Mouse (Mus musculus): ENCODE measurements around the gene Notum. TPM values are rescaled to one million over a fixed set of nuclear protein-coding genes. Genes with fewer than 3 reads are reported as not detected.
"Not testable (repeated sequence)": the region's sequence is repeated elsewhere in the genome, so short reads cannot be mapped to it uniquely, and the experiment has no call there.

The Notum gene
- polyA plus RNA-seq, 1 experiment from 2014 or later, result 0.27 TPM

DNA sequence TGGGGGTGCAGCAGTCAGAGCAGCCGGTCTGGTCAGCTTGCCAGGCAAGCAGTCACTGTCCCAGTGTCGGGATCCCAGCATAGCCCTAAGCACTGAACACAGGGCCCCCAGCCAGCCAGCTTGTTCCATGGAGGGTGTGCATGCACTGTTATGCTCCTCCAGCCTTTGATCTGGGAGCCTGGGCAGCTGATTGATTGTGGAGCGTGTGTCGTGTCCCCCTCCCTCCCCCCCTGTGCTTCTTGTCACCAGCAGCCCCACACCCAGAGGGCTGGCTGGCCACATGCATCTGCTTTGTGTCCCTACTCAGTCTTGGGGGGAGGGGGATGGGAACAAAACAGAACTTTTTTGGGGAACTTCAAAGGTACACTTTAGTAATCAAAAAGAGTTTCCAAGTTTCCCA lies 34.2 kb upstream of the Notum start:
- ATAC-seq (ENCODE audit: low read depth), result no peak
- peaks cover 31% of the 10 kb centered on the region for H3K36me3 ChIP-seq

DNA sequence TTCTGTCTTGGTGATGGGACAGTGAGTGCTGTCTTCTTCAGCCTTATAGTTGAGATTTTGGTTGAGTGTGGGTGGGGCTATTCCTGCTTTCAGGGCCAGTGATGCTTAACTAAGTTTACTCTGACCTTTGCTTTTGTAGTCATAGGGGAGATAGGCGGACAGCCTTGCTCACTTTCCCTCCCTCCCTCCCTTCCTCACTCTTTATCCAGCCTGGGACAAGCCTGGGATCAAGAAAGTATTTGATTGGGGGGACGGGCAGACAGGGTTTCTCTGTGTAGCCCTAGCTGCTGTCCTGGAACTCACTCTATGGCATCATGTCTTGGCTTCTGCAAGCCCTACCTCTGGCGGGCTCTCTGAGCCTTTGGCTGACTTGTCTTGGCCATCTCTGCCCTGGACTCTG lies 32.5 kb upstream of the Notum start:
- 67% methylated on average over 3 of the region's 3 CpGs for WGBS (ENCODE audit: insufficient replicate concordance)
- H3K4me2 ChIP-seq, result no peak overlapping the region
- 0 out of 2 replicates have a peak, but pooled peaks cover 4% of the 10 kb centered on the region for H3K9me3 ChIP-seq (replicated peaks)
- H3K9ac ChIP-seq, result no peak overlapping the region
- H3K4me1 ChIP-seq (replicated peaks), result 0 out of 2 replicates have a peak, but pooled peaks cover 13% of the 10 kb centered on the region
- no peak overlapping the region for H3K27ac ChIP-seq
- no peaks in the 10 kb centered on the region for H3K27me3 ChIP-seq
- ATAC-seq (ENCODE audit: low read depth) (no peak), DNase-seq (no peak)
- H3K36me3 ChIP-seq, result peaks cover 35% of the 10 kb centered on the region
- no peak overlapping the region for H3K4me3 ChIP-seq (replicated peaks)

More for the DNA sequence above, 34.2 kb upstream of the Notum start:
- no peak overlapping the region for H3K27ac ChIP-seq
- H3K9ac ChIP-seq, result no peak overlapping the region
- H3K4me1 ChIP-seq (replicated peaks), result 0 out of 2 replicates have a peak, but pooled peaks cover 13% of the 10 kb centered on the region
- 0 out of 2 replicates have a peak, but pooled peaks cover 4% of the 10 kb centered on the region for H3K9me3 ChIP-seq (replicated peaks)
- 65% methylated on average over 4 of the region's 4 CpGs for WGBS (ENCODE audit: insufficient replicate concordance)
- H3K27me3 ChIP-seq, result no peaks in the 10 kb centered on the region
- DNase-seq, result no peak
- H3K4me3 ChIP-seq (replicated peaks), result no peak overlapping the region
- no peak overlapping the region for H3K4me2 ChIP-seq

DNA sequence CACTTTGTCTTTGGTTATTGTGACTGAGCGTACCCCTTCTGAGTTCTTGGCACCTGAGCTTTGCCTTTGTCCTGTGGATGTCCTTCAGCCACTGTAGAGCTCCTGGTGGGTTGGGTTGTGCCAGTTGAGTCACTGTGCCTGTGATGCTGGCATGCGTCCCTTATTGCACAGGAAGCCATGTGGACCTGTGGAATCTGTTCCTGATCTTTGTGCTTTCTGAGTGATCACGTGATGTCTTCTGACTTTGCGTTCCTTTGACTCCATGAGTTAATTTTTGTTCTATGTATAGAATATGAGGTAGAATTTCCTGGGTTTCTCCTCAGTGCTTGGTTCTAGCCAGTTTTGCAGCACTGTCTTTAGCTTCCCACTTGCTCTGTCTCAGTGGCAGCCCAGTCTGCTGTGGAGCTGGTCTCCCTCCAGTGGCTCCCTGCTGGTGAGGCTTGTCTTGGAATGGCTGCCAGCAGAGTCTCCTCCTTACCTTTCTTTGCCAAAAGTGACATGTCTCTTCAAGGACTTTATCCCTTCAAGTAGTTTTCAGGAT lies 31.6 kb upstream of the Notum start:
- Histone ChIP-seq H3K9me3 (replicated peaks) (0 out of 2 replicates have a peak, but pooled peaks cover 4% of the 10 kb centered on the region), H3K27me3 (no peaks in the 10 kb centered on the region), H3K4me1 (replicated peaks) (0 out of 2 replicates have a peak, but pooled peaks cover 13% of the 10 kb centered on the region), H3K36me3 (peaks cover 43% of the 10 kb centered on the region), H3K4me3 (replicated peaks) (no peak overlapping the region), H3K27ac (no peak overlapping the region), H3K4me2 (no peak overlapping the region), H3K9ac (no peak overlapping the region)
- WGBS (ENCODE audit: insufficient replicate concordance), result 86% methylated on average over 4 of the region's 4 CpGs
- ATAC-seq (ENCODE audit: low read depth), result no peak
- no peak for DNase-seq

DNA sequence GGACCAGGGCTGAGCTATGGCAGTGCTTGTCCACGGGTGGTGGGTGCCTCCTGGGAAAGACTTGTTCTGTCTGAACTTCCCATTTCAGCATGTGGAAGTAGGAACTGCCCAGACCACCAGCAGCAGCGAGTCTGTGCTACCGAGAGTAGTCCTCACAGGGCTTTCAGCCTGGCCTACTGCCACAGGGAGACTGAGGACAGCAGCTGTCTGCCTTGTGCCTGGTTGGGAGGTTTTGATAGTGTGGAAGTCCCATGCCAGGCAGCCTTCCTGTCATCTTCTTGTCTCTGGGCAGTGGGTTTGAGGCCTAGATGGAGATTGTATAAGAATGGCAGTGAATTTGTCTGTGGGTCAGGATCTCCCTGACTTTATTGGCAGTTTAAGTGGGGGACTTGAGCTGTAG lies 28.4 kb upstream of the Notum start:
- Histone ChIP-seq H3K9ac (no peak overlapping the region), H3K4me2 (no peak overlapping the region), H3K4me3 (replicated peaks) (no peak overlapping the region), H3K27ac (no peak overlapping the region), H3K9me3 (replicated peaks) (no peaks in the 10 kb centered on the region), H3K36me3 (peaks cover 43% of the 10 kb centered on the region), H3K4me1 (replicated peaks) (0 out of 2 replicates have a peak, but pooled peaks cover 3% of the 10 kb centered on the region), H3K27me3 (no peaks in the 10 kb centered on the region)
- ATAC-seq (ENCODE audit: low read depth) (no peak), DNase-seq (no peak)
- WGBS (ENCODE audit: insufficient replicate concordance), result 50% methylated on average over 3 of the region's 3 CpGs

DNA sequence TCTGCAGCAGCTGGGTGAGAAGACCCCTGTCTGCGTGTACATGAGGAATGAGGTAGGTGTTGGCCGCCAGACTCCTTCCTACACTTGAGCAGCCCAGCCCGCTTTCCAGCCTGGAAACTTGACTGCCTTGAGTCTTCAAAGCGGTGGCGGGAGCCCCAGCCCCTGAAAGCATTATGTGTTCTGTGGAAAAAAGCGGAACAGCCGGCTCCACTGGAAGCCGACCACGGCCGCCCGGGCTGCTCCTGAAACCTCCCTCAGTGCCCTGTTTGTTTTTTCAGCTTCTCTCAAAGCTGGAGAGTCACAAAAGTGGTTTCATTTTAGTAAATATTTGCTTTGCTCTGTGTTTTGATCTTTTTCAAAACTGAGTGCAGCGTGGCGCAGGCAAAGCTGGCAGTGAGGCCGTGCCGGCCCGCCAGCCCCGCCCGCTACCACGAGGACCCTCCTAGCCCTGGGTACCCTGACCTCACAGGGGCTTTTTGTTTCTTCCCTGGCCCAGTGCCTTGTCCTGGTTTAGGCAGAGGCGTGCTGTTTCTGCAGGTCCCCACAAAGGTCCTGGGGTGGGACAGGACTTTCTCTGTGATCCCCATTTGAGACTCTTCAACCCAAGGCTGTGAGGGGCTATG lies 25.8 kb upstream of the Notum start:
- H3K4me2 ChIP-seq, result no peak overlapping the region
- no peak overlapping the region for H3K4me3 ChIP-seq (replicated peaks)
- no peak overlapping the region for H3K9ac ChIP-seq
- H3K36me3 ChIP-seq, result peaks cover 43% of the 10 kb centered on the region
- H3K27ac ChIP-seq, result no peak overlapping the region
- 82% methylated on average over 20 of the region's 20 CpGs for WGBS (ENCODE audit: insufficient replicate concordance)
- no peaks in the 10 kb centered on the region for H3K9me3 ChIP-seq (replicated peaks)
- 0 out of 2 replicates have a peak, but pooled peaks cover 3% of the 10 kb centered on the region for H3K4me1 ChIP-seq (replicated peaks)
- no peaks in the 10 kb centered on the region for H3K27me3 ChIP-seq
- DNase-seq (no peak), ATAC-seq (ENCODE audit: low read depth) (no peak)

DNA sequence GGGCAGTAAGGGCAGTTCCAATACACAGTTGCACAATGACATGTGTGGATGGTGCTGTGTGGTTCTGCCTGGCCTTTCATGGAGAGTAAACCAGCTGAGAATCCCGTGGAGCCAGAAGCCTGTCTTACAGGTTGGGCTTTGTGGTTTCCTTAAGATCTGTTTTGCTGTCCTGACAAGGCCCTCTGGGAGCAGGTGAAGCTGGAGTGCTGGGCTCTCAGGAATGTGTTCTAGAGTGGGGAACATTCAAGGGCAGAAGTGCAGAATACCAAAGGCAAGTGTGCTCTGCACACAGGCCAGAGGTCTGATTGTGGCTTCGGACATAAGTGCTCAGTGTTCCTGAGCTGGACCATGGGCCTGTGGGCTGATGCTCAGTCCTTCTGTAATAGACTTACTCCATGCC lies 23.7 kb upstream of the Notum start:
- ATAC-seq (ENCODE audit: low read depth) (no peak), DNase-seq (no peak)
- Histone ChIP-seq H3K9me3 (replicated peaks) (no peaks in the 10 kb centered on the region), H3K27me3 (no peaks in the 10 kb centered on the region), H3K9ac (no peak overlapping the region), H3K4me3 (replicated peaks) (no peak overlapping the region), H3K27ac (no peak overlapping the region), H3K4me2 (no peak overlapping the region), H3K36me3 (peaks cover 52% of the 10 kb centered on the region), H3K4me1 (replicated peaks) (no peaks in the 10 kb centered on the region)
- WGBS (ENCODE audit: insufficient replicate concordance), result 72% methylated on average over 2 of the region's 2 CpGs

DNA sequence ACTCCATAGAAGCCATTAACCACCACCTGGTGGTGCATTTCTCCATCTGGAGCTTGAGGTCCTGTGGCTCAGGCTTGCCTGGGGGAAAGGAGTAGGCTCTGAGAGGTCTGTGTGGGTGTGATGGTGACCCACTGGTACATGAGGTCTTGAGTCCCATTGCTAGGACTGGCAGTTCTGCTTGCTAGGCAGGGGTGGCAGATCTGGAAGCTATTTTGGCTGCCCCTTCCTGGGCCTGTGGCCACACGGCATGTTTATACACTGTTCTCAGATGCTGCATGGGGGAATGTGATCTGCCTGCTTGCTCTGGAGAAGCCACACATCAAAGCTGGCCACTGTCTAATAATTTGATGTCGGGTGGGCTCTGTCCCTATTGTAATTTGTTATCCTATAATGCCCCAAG lies 23.1 kb upstream of the Notum start:
- H3K27me3 ChIP-seq, result no peaks in the 10 kb centered on the region
- WGBS (ENCODE audit: insufficient replicate concordance), result 56% methylated on average over 2 of the region's 2 CpGs
- peaks cover 52% of the 10 kb centered on the region for H3K36me3 ChIP-seq
- no peak overlapping the region for H3K9ac ChIP-seq
- no peak overlapping the region for H3K27ac ChIP-seq
- DNase-seq, result no peak
- no peaks in the 10 kb centered on the region for H3K4me1 ChIP-seq (replicated peaks)
- no peaks in the 10 kb centered on the region for H3K9me3 ChIP-seq (replicated peaks)
- no peak for ATAC-seq (ENCODE audit: low read depth)
- no peak overlapping the region for H3K4me3 ChIP-seq (replicated peaks)
- H3K4me2 ChIP-seq, result no peak overlapping the region

DNA sequence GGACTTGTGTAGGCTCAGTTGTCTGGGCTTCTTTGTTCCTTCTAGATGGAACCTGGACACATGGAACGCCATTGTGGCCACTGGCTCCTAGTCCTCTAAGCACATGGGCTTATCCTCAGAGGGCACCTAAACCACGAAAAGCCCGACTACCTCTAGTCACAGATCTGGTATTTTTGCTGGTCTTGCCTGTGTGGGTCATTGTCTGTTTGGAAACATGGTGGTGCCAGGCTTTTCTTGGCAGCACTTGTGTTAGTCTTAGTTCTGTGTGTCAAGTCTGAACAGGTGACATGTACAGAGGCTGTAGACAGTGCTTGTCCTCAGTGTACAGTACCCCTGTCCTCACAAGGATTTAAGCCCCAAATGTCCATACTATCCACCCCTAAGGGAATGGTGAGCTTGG lies 22.6 kb upstream of the Notum start:
- Histone ChIP-seq H3K4me3 (replicated peaks) (no peak overlapping the region), H3K9me3 (replicated peaks) (no peaks in the 10 kb centered on the region), H3K4me1 (replicated peaks) (no peaks in the 10 kb centered on the region), H3K9ac (no peak overlapping the region), H3K27me3 (no peaks in the 10 kb centered on the region), H3K27ac (no peak overlapping the region), H3K4me2 (no peak overlapping the region), H3K36me3 (peaks cover 52% of the 10 kb centered on the region)
- DNase-seq, result no peak
- WGBS (ENCODE audit: insufficient replicate concordance), result 66% methylated on average over 3 of the region's 3 CpGs
- ATAC-seq (ENCODE audit: low read depth), result no peak

DNA sequence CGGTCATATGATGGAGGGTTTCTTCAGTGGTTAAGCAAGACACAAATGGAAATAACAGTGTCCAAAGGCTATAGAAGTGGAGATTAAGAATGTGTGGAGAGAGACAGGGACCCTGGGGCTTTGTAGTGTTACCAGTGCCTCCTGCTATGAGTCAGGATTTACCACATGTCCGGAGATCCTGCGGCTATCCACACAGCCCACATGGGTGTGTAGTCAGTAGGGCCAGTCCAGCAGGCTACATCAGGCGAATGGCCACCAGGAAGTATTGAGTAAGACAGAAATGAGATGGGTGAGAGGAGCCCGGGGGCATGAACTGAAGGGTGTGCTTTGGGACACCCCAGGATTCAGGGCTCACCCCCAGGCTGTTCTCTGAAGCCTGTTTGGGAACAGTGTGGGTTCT lies 21.7 kb upstream of the Notum start:
- 85% methylated on average over 5 of the region's 5 CpGs for WGBS (ENCODE audit: insufficient replicate concordance)
- ATAC-seq (ENCODE audit: low read depth), result no peak
- peaks cover 53% of the 10 kb centered on the region for H3K36me3 ChIP-seq
- no peaks in the 10 kb centered on the region for H3K27me3 ChIP-seq
- no peaks in the 10 kb centered on the region for H3K9me3 ChIP-seq (replicated peaks)
- H3K4me2 ChIP-seq, result no peak overlapping the region
- no peak overlapping the region for H3K4me3 ChIP-seq (replicated peaks)
- no peak overlapping the region for H3K9ac ChIP-seq
- no peaks in the 10 kb centered on the region for H3K4me1 ChIP-seq (replicated peaks)
- no peak overlapping the region for H3K27ac ChIP-seq
- no peak for DNase-seq

DNA sequence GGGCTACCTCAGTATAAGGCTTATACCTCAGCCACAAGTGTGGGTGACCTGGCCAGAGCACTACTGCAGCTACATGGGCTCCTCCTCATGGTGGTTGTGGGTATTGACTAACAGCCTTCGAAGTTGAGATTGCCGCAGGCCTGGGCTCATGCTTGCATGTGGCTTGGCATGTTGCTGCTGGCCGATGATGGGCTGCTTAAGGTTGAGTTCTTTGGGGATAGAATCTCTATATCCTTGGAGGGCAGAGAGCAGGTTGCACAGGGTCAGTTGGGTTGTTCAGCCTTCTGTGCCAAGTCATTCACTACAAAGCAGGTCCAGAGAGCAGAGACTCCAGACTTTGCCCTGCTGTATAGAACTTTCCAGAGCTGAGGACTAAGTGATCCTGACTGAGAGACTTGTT lies 18.9 kb upstream of the Notum start:
- DNase-seq, result no peak
- peaks cover 46% of the 10 kb centered on the region for H3K36me3 ChIP-seq
- no peak overlapping the region for H3K9ac ChIP-seq
- H3K9me3 ChIP-seq (replicated peaks), result no peaks in the 10 kb centered on the region
- H3K27ac ChIP-seq, result no peak overlapping the region
- WGBS (ENCODE audit: insufficient replicate concordance), result 68% methylated on average over 3 of the region's 3 CpGs
- no peak overlapping the region for H3K4me3 ChIP-seq (replicated peaks)
- H3K4me2 ChIP-seq, result no peak overlapping the region
- H3K4me1 ChIP-seq (replicated peaks), result peaks cover 22% of the 10 kb centered on the region
- no peaks in the 10 kb centered on the region for H3K27me3 ChIP-seq
- ATAC-seq (ENCODE audit: low read depth), result peak; percentile 47

DNA sequence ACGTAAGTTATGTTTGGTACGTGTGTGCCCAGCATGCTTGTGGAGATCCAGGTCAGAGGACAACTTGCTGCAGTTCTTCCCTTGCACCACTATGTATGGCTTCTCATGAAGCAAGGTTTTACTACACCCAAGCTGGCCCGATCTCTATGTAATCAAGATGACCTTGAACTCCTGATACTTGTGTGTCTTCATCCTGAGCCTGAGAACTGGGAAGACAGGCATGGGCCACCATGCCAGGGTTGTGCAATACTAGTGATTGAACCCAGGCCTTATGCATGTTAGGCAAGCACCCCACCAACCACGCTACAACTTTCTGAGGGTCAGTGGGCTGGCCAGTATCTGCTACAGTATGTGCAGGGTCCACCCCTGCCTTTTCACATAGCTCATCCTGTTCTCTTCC lies 16.0 kb upstream of the Notum start:
- H3K4me1 ChIP-seq (replicated peaks), result peaks cover 45% of the 10 kb centered on the region
- no peak overlapping the region for H3K9ac ChIP-seq
- H3K36me3 ChIP-seq, result peaks cover 46% of the 10 kb centered on the region
- WGBS (ENCODE audit: insufficient replicate concordance), result 77% methylated on average over 4 of the region's 4 CpGs
- H3K9me3 ChIP-seq (replicated peaks), result no peaks in the 10 kb centered on the region
- ATAC-seq (ENCODE audit: low read depth) (no peak), DNase-seq (no peak)
- no peak overlapping the region for H3K4me3 ChIP-seq (replicated peaks)
- no peaks in the 10 kb centered on the region for H3K27me3 ChIP-seq
- no peak overlapping the region for H3K4me2 ChIP-seq
- H3K27ac ChIP-seq, result no peak overlapping the region

DNA sequence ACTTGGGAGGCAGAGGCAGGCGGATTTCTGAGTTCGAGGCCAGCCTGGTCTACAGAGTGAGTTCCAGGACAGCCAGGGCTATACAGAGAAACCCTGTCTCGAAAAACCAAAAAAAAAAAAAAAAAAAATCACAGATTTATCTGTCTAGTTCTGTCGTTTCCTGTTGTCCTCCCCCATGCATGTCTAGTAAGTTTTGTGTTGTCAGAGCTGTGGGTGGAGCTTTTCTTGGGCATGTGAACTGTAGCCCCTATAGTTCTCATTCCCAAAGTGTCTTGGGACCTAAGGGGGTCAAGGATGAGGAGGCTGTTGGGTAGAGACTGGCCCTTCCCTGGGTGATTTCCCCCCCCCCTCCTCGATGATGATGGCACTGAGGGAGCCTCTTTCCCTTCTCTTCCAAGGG lies 14.9 kb upstream of the Notum start:
- 50% methylated on average over 5 of the region's 5 CpGs for WGBS (ENCODE audit: insufficient replicate concordance)
- H3K9ac ChIP-seq; H3K4me2 ChIP-seq; H3K9me3 ChIP-seq (replicated peaks); H3K27ac ChIP-seq; H3K27me3 ChIP-seq; H3K4me3 ChIP-seq (replicated peaks); ATAC-seq (ENCODE audit: low read depth); DNase-seq: not testable (repeated sequence)
- H3K36me3 ChIP-seq, result peaks cover 41% of the 10 kb centered on the region
- peaks cover 46% of the 10 kb centered on the region for H3K4me1 ChIP-seq (replicated peaks)
